Mouse (Mus musculus) retina, adult 2 months (tissue): ENCODE data around the gene Adat1.
A peak's percentile ranks its signal among the peaks of the same experiment; 100 is the strongest.
"Not testable (repeated sequence)": the region's sequence is repeated elsewhere in the genome, so short reads cannot be mapped to it uniquely, and the experiment has no call there.

Source experiments
- DNase-seq: peaks from one replicate; pipeline ENCODE4 v3.0.0-alpha.2; 2012; ENCODE audit warnings: low read depth, low spot score

The Adat1 gene

GRCm38 (mm10) chr8:111939516-111940142, 52.5 kb downstream of the Adat1 start:
- peak; percentile 41 for DNase-seq

GRCm38 (mm10) chr8:111938076-111938985, 53.8 kb downstream of the Adat1 start:
- not testable (repeated sequence) for DNase-seq

- no peak for DNase-seq
These were observed 54.9 kb downstream of the Adat1 start for GRCm38 (mm10) chr8:111937184-111937583.

GRCm38 (mm10) chr8:111934201-111934600, 57.9 kb downstream of the Adat1 start:
- DNase-seq, result no peak

GRCm38 (mm10) chr8:111933348-111934076, 58.6 kb downstream of the Adat1 start, which contains the start of gene Tmem231:
Tmem231 (minus strand) TSS chr8:111933881.
- DNase-seq, result peak; percentile 70

GRCm38 (mm10) chr8:111932580-111933336, 59.3 kb downstream of the Adat1 start:
- DNase-seq, result no peak

- no peak for DNase-seq
These were observed 60.4 kb downstream of the Adat1 start for GRCm38 (mm10) chr8:111931721-111932120.

GRCm38 (mm10) chr8:111929648-111930344, 62.3 kb downstream of the Adat1 start:
- DNase-seq, result no peak

GRCm38 (mm10) chr8:111924976-111925375, 67.1 kb downstream of the Adat1 start:
- no peak for DNase-seq

- no peak for DNase-seq
These were observed 68.7 kb downstream of the Adat1 start for GRCm38 (mm10) chr8:111923383-111923804.

- no peak for DNase-seq
These were observed 71.1 kb downstream of the Adat1 start for GRCm38 (mm10) chr8:111920971-111921370.

GRCm38 (mm10) chr8:111919663-111920062, 72.4 kb downstream of the Adat1 start:
- no peak for DNase-seq
